Mouse (Mus musculus): ENCODE measurements at regions not wholly inside any gene's neighbourhood (a gene's known extent, or its start where the extent isn't known, plus 50 kb on each side); places are given as distances from the start of the nearest gene placed in this dataset.

DNA sequence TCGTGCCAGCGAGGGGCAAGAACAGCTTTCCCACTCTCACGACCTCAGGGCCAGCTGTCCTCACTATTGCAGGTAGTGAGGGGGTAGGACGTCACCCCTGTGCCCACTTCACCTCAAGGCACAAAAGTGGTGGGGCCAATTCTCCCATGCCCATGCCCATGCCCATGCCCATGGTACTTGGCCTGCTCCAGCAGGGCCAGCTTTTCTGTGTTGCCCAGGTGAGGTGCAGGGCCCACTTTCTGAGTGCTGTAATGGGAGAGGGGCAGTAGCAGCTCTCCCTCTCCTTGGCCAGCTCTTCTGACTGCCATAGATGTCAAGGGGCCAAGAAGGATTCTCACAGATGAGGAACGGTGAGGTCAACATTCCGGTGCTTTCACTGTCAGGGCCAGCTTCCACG lies 619.6 kb upstream of the 4930452B06Rik start:
- WGBS, result 82% methylated on average over 7 of the region's 7 CpGs
- no peaks in the 10 kb centered on the region for H3K9me3 ChIP-seq
- peaks cover 4% of the 10 kb centered on the region; the same call in 1 of the 2 replicates for H3K4me1 ChIP-seq
- H3K4me3 ChIP-seq, result no peak overlapping the region
- no peaks in the 10 kb centered on the region for H3K36me3 ChIP-seq
- no peak overlapping the region for H3K4me2 ChIP-seq
- H3K9ac ChIP-seq, result no peak overlapping the region
- H3K27ac ChIP-seq (replicated peaks), result no peak overlapping the region
- no peak for ATAC-seq (ENCODE audit: extremely low read depth, insufficient number of reproducible peaks, low FRiP score, low TSS enrichment)
- H3K27me3 ChIP-seq (replicated peaks), result no peaks in the 10 kb centered on the region

DNA sequence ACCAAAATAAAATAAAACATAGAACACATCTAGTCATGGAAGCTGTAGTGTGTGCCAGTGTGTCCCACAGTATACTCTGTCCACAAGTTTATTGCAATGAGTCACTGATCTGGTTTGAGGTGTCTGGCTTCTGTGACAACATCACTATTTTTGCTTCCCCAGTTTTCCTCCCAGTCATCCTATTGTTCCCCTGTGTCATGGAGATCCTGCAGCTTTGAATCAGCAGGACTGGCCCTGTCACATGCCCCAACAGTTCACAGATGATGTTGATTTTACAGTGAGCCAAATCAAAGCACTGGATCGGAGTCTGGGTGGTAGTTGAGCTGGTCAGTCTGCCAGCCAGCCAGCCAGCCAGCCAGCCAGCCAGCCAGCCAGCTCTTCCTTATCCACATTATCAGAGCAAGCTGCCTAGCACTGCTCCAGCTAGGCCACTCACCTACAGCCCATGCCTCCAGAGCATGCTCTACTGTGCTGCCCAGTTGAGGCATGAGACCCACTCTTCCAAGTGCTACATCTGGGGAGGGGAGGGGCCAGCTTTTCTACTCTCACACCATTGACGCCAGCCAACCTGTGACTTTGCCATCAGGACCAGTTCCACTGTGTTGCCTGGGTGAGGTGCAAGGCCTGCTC lies 619.1 kb upstream of the 4930452B06Rik start:
- ATAC-seq (ENCODE audit: extremely low read depth, insufficient number of reproducible peaks, low FRiP score, low TSS enrichment), result no peak
- Histone ChIP-seq H3K4me3 (no peak overlapping the region), H3K27ac (replicated peaks) (no peak overlapping the region), H3K4me1 (peaks cover 4% of the 10 kb centered on the region; the same call in 1 of the 2 replicates), H3K27me3 (replicated peaks) (no peaks in the 10 kb centered on the region), H3K9me3 (no peaks in the 10 kb centered on the region), H3K36me3 (no peaks in the 10 kb centered on the region), H3K9ac (no peak overlapping the region), H3K4me2 (no peak overlapping the region)
- WGBS, result 75% methylated on average over 2 of the region's 2 CpGs

DNA sequence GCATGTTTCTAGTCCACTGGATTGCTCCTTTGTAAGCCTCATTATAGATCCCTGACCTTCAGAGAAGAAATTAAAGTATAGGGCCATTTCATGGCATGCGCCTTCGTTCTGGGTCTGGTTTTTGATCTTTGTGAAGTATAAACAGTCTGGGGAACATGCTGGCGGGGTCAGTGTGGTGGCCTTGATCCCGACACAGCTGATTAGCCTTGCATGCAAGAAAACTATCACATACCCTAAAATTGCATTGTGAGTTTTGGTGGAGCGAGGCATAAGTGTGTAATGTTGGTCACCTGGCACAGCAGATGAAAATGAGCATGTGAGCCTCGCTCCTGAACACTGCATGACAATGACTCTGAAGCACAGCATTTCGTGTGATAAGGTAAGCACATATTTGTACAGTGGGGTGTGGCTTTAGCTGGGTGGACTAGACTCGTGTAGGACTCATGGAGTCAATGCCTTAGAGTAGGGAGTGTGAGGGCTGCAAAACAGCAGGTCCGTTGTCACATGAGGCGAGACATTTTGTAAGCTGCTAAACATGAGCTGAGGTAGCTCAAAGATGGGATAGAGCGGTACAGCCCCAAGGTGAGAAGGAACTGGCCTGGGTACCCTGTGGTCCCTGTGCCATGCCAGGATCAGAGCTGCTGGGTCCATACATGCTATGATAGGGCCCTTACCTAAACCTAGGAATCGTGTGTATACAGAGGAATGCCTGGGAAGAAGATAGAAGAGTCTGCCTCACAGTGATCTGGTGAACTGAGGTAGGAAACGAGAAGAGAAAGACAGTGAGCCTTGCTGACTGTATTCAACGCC lies 601.4 kb upstream of the 4930452B06Rik start:
- Histone ChIP-seq H3K9me3 (no peaks in the 10 kb centered on the region), H3K4me3 (no peak overlapping the region), H3K27ac (replicated peaks) (no peak overlapping the region), H3K36me3 (no peaks in the 10 kb centered on the region), H3K27me3 (replicated peaks) (no peaks in the 10 kb centered on the region), H3K9ac (no peak overlapping the region), H3K4me1 (no peaks in the 10 kb centered on the region), H3K4me2 (no peak overlapping the region)
- 79% methylated on average over 14 of the region's 14 CpGs for WGBS
- no peak for ATAC-seq (ENCODE audit: extremely low read depth, insufficient number of reproducible peaks, low FRiP score, low TSS enrichment)

DNA sequence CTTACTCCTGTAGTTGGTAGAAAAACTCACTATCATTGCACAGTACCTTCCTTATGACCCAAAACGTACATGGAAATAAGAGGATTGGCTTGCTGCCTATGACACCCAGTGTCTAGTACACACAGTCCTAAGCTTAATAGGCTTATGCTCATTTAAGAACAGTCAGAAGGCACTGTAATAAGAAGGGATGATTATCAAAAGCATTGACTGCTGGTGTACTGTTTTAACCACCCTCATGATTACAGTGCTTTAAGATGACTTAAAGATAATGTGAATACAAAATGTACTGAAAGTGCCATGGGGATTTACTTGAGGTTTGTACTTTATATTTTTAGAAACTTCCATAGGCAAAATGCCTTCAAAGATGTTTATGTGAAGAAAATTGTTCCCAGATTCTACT lies 586.0 kb upstream of the 4930452B06Rik start:
- H3K4me2 ChIP-seq, result no peak overlapping the region
- H3K4me1 ChIP-seq, result no peaks in the 10 kb centered on the region
- H3K36me3 ChIP-seq, result no peaks in the 10 kb centered on the region
- no peak overlapping the region for H3K9ac ChIP-seq
- H3K9me3 ChIP-seq, result no peaks in the 10 kb centered on the region
- no peaks in the 10 kb centered on the region for H3K27me3 ChIP-seq (replicated peaks)
- H3K27ac ChIP-seq (replicated peaks), result no peak overlapping the region
- no peak for ATAC-seq (ENCODE audit: extremely low read depth, insufficient number of reproducible peaks, low FRiP score, low TSS enrichment)
- 85% methylated on average over 1 of the region's 1 CpGs for WGBS
- H3K4me3 ChIP-seq, result no peak overlapping the region

DNA sequence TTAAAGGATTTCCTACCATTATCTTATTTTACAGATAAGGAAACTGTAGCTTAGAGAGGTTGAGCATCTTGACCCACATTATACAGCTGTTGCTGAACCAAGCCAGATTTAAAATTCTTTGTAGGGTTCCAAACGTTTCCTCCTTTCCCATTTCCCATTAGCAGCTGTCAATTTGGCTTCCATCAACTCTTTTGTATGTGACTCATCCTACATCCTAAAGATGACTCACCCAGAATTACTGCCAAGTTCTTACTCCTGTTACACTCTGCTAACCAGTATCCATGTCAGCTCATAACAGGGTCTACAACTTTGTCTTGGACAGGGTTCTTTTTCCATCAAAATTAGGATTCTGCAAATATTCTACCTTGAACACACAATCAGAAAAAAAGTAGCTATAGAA lies 579.2 kb upstream of the 4930452B06Rik start:
- H3K27me3 ChIP-seq (replicated peaks), result no peaks in the 10 kb centered on the region
- H3K9ac ChIP-seq, result no peak overlapping the region
- no peak overlapping the region for H3K4me2 ChIP-seq
- no peak overlapping the region for H3K27ac ChIP-seq (replicated peaks)
- 9% methylated on average over 1 of the region's 1 CpGs for WGBS
- H3K4me1 ChIP-seq, result no peaks in the 10 kb centered on the region
- no peaks in the 10 kb centered on the region for H3K36me3 ChIP-seq
- ATAC-seq (ENCODE audit: extremely low read depth, insufficient number of reproducible peaks, low FRiP score, low TSS enrichment), result no peak
- H3K4me3 ChIP-seq, result no peak overlapping the region
- H3K9me3 ChIP-seq, result no peaks in the 10 kb centered on the region

DNA sequence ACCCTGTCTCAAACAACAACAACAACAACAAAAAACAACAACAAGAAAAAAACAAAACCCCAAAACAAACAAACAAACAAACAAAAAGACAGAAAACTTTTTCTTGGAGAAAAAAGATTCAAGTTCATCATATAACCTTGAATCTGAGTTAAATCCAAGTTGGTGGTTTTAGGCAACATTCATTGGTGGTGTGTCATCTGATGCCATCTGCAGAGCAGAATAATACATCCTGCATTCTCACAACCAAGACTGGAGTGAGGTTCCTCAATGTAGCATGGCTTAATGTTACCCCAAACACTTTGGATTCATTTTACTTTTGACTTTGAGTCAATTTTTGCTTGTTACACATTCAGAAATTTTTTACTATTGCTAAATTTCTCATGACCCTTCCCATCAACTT lies 577.3 kb upstream of the 4930452B06Rik start:
- H3K27me3 ChIP-seq (replicated peaks), result no peaks in the 10 kb centered on the region
- no peaks in the 10 kb centered on the region for H3K36me3 ChIP-seq
- ATAC-seq (ENCODE audit: extremely low read depth, insufficient number of reproducible peaks, low FRiP score, low TSS enrichment), result no peak
- no peaks in the 10 kb centered on the region for H3K9me3 ChIP-seq
- H3K4me2 ChIP-seq, result no peak overlapping the region
- no peak overlapping the region for H3K27ac ChIP-seq (replicated peaks)
- no peak overlapping the region for H3K4me3 ChIP-seq
- H3K4me1 ChIP-seq, result no peaks in the 10 kb centered on the region
- no peak overlapping the region for H3K9ac ChIP-seq

DNA sequence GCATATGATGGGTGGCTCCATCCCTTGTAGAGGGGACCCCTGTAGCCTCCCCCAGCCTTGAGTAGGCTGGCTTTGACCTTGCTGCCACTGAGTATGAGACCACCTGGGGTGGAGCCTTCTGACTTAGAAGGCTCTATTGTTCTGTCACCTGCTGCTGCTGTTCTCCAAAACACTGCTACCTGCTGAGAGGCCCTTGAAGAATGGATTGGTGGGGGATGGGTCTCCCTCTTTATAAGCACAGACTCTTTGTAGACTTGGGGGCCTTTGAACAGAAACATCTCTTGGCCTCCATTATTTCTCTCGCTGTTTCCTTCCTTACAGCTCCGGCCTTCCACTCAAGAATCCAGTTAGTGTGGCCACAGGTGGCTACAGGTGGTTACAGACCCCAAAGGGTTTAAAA lies 576.1 kb upstream of the 4930452B06Rik start:
- no peaks in the 10 kb centered on the region for H3K9me3 ChIP-seq
- ATAC-seq (ENCODE audit: extremely low read depth, insufficient number of reproducible peaks, low FRiP score, low TSS enrichment), result no peak
- no peak overlapping the region for H3K4me2 ChIP-seq
- no peak overlapping the region for H3K9ac ChIP-seq
- H3K4me3 ChIP-seq, result no peak overlapping the region
- no peaks in the 10 kb centered on the region for H3K36me3 ChIP-seq
- 0 out of 2 replicates have a peak, but pooled peaks cover 2% of the 10 kb centered on the region for H3K4me1 ChIP-seq
- WGBS, result 43% methylated on average over 2 of the region's 2 CpGs
- H3K27ac ChIP-seq (replicated peaks), result no peak overlapping the region
- no peaks in the 10 kb centered on the region for H3K27me3 ChIP-seq (replicated peaks)

DNA sequence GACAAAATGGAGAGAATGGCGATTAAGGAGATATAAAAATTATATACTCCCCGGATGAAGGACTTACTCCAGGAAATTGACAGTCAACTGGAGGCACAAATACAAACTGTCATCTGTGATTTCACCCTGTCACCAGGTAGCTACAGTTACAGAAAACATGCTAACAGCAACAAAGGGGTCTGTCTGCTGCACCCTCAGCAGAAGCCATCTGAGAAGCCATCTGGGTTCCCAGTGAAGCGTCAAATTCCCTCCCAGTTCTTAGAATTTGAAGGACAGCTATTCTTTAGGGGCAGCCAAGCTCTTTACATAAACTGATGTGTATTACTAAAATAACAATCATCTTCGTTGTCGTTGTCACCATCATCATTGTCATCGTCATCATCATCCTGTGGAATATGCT lies 561.6 kb upstream of the 4930452B06Rik start:
- Histone ChIP-seq H3K9ac (no peak overlapping the region), H3K4me1 (0 out of 2 replicates have a peak, but pooled peaks cover 6% of the 10 kb centered on the region), H3K9me3 (no peaks in the 10 kb centered on the region), H3K36me3 (no peaks in the 10 kb centered on the region), H3K27me3 (replicated peaks) (no peaks in the 10 kb centered on the region), H3K4me2 (no peak overlapping the region), H3K4me3 (no peak overlapping the region), H3K27ac (replicated peaks) (no peak overlapping the region)
- ATAC-seq (ENCODE audit: extremely low read depth, insufficient number of reproducible peaks, low FRiP score, low TSS enrichment), result no peak
- WGBS, result 88% methylated on average over 6 of the region's 6 CpGs

DNA sequence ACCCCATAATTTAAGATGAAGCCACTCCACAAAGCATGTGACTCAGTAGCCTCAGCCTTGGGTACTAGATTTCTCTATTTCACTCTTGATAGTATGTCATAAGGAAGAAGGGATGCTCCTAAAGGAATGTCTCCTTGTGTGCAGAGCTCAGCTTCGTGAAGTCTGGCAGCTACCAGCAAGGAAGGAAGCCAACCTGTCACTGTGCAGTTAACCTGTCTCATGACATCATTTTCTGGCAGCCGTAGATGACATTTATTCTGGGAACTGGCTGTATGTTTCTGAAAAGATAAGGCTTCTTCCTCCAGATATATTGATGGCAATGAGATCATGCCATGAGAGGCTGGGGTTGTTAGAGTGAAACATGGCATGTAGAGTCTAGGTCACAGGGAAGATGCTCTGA lies 534.2 kb upstream of the 4930452B06Rik start:
- H3K27me3 ChIP-seq (replicated peaks), result no peaks in the 10 kb centered on the region
- no peak overlapping the region for H3K4me3 ChIP-seq
- no peak overlapping the region for H3K4me2 ChIP-seq
- H3K9ac ChIP-seq, result no peak overlapping the region
- 0 out of 2 replicates have a peak, but pooled peaks cover 4% of the 10 kb centered on the region for H3K9me3 ChIP-seq
- ATAC-seq (ENCODE audit: extremely low read depth, insufficient number of reproducible peaks, low FRiP score, low TSS enrichment), result no peak
- H3K4me1 ChIP-seq, result no peaks in the 10 kb centered on the region
- H3K36me3 ChIP-seq, result no peaks in the 10 kb centered on the region
- 56% methylated on average over 2 of the region's 2 CpGs for WGBS
- no peak overlapping the region for H3K27ac ChIP-seq (replicated peaks)

DNA sequence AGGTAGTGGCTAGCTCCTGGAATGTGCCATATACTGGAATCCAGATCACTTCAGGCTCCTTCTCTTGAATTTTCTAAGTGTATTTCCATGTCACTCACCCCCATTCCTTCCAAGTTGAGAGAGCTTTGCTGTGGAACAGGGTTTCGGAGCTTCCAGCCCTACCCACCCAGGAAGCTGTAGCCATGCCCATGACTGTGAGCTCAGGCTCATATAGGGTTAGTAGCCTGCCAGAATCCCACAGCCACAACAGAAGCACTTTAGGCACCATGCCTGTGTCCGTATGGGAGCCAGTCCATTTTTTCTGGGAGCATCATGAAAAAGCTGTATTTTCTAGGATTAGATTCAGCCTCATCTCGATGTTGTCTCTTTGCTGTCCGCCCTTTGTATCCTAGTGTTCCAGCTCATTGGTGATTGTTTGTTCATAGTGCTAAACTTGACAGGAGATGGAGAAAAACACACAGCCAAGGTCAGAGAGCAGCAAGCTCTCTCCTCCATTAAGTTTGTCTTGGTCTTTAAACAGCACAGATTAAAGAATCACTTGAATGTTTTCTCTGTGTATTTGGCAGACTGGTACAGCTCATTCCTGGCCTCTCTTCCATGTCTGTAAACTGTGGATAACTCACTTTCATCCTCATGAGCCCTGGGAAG lies 526.2 kb upstream of the 4930452B06Rik start:
- ATAC-seq (ENCODE audit: extremely low read depth, insufficient number of reproducible peaks, low FRiP score, low TSS enrichment), result no peak
- H3K4me1 ChIP-seq, result no peaks in the 10 kb centered on the region
- no peak overlapping the region for H3K4me2 ChIP-seq
- H3K36me3 ChIP-seq, result no peaks in the 10 kb centered on the region
- no peak overlapping the region for H3K27ac ChIP-seq (replicated peaks)
- no peaks in the 10 kb centered on the region for H3K27me3 ChIP-seq (replicated peaks)
- H3K9me3 ChIP-seq, result 0 out of 2 replicates have a peak, but pooled peaks cover 4% of the 10 kb centered on the region
- no peak overlapping the region for H3K9ac ChIP-seq
- WGBS, result 83% methylated on average over 4 of the region's 4 CpGs
- H3K4me3 ChIP-seq, result no peak overlapping the region

DNA sequence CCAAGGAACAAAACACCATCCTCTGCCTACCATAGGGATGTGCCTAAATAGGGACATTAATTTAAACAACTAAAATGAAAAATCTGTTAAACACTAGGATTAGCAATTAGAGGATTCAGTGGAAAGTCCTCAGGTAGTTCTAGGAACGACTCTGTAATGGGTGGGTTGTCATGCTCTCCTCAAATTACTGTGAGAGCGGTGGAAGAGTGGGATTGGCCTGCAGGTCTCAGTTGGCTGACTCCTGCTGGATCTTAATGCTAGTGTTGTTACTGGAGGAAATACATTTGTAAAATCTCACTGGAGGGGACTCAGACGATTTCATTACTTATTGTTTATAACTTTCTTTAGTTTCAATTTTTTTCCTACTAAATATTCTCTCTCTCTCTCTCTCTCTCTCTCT lies 525.6 kb upstream of the 4930452B06Rik start:
- no peaks in the 10 kb centered on the region for H3K4me1 ChIP-seq
- H3K9ac ChIP-seq, result no peak overlapping the region
- no peaks in the 10 kb centered on the region for H3K27me3 ChIP-seq (replicated peaks)
- 70% methylated on average over 3 of the region's 3 CpGs for WGBS
- no peak overlapping the region for H3K4me2 ChIP-seq
- no peak overlapping the region for H3K4me3 ChIP-seq
- ATAC-seq (ENCODE audit: extremely low read depth, insufficient number of reproducible peaks, low FRiP score, low TSS enrichment), result no peak
- no peak overlapping the region for H3K27ac ChIP-seq (replicated peaks)
- H3K9me3 ChIP-seq, result 0 out of 2 replicates have a peak, but pooled peaks cover 4% of the 10 kb centered on the region
- H3K36me3 ChIP-seq, result no peaks in the 10 kb centered on the region
